Mouse (Mus musculus) CH12.LX (cell line): Measurements from ENCODE around the gene Ralb.

Experiments
- CTCF ChIP-seq, 2 experiments: IDR thresholded peaks in 1 of 2; conservative IDR thresholded peaks in 1 of 2; 2 replicates each; pipeline ENCODE4 v1.5.1; 2011 to 2012; ENCODE audit warnings: low read depth in 2 of 2, low read length in 2 of 2, improper control_type of control experiment in 1 of 2, inconsistent platforms in 1 of 2, mild to moderate bottlenecking in 1 of 2, moderate library complexity in 1 of 2
- SMC3 ChIP-seq: IDR thresholded peaks from 2 replicates; pipeline ENCODE4 v1.6.1; 2011; ENCODE audit warnings: low read depth, low read length, improper control_type of control experiment
- USF2 ChIP-seq: conservative IDR thresholded peaks from 2 replicates; pipeline ENCODE4 v1.6.1; 2011; ENCODE audit warnings: low read depth, low read length, improper control_type of control experiment
- ZC3H11A ChIP-seq: IDR thresholded peaks from 2 replicates; pipeline ENCODE4 v1.6.1; 2012; ENCODE audit warnings: low read depth, mild to moderate bottlenecking, inconsistent platforms, low read length, improper control_type of control experiment

- no peak for TF ChIP-seq USF2
- no peak for TF ChIP-seq CTCF (conservative IDR thresholded peaks at IDR 0.05 in 1 of 2, IDR thresholded peaks at IDR 0.05 in 1 of 2; ENCODE audit: low read depth in 2 of 2, low read length in 2 of 2)
- TF ChIP-seq SMC3: no peak
- TF ChIP-seq ZC3H11A: no peak
Measured at GRCm38 (mm10) chr1:119420984-119421575, 83.5 kb downstream of the Ralb start.
